Mouse (Mus musculus): ENCODE measurements around the gene Exoc3l. TPM values are rescaled to one million over a fixed set of nuclear protein-coding genes. Genes with fewer than 3 reads are reported as not detected.

The Exoc3l gene
- polyA plus RNA-seq, 1 experiment from 2014 or later, result 14.9 TPM

DNA sequence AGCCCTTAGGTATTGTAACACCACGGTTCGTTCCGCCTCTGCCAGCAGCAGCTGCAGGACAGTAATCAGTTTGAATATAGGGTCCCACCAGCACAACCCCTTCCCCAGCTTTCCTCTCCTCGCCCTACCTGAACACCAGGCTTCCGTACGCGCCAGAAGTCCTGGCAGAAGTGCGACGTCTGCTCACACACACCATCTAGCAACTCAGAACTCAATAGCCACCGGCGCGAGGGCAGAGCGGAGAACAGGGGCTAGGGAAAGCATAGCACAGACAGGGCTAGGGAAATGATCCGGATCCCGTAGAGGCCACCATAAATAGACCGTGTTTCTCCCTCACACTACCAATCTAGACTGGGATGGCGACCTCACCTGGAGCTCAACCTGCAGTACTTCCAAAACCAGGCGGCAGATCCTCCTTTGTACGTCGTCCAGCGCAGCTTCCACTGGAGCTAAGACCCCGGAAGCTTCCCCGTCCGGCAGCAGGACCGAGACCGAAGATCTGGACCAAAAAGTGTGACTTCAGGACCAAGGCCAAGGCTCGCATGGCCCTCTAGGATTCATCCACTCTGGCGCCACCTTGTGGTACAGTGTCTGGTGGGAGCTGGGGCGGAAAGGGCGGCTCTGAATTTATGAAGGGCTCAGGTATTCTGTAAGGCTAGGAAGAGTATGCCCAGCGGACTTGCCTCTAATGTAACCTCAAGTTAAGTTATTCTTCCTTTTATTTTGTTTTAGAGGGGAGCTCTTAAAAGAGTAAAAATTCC lies 5.2 kb downstream of the Exoc3l start:
- H3K9ac ChIP-seq (ENCODE audit: low read length), result no peak overlapping the region
- peaks cover 6% of the 10 kb centered on the region; the same call in 1 of the 2 replicates for H3K27me3 ChIP-seq (ENCODE audit: control insufficient read depth, insufficient read depth, low read length)
- WGBS, result 10% methylated on average over 31 of the region's 31 CpGs
- no peaks in the 10 kb centered on the region for H3K36me3 ChIP-seq (ENCODE audit: control insufficient read depth, insufficient read depth)
- H3K9me3 ChIP-seq (replicated peaks; ENCODE audit: control insufficient read depth, low read length), result no peaks in the 10 kb centered on the region
- no peak for ATAC-seq (replicated peaks; ENCODE audit: extremely low read depth, insufficient read depth, low FRiP score)
- peak overlapping the region; percentile 89 for H3K4me2 ChIP-seq (ENCODE audit: low read depth, low read length)
- H3K4me1 ChIP-seq (ENCODE audit: control insufficient read depth, insufficient read depth, low read length), result peaks cover 14% of the 10 kb centered on the region
- no peak overlapping the region for H3K27ac ChIP-seq (ENCODE audit: low read length)
- H3K4me3 ChIP-seq (ENCODE audit: low read length), result peak overlapping the region; percentile 22

- H3K27ac ChIP-seq (ENCODE audit: low read length), result peak within 1 kb of the TSS; percentile 80
- peak; percentile 5; the same call in 1 of the 2 replicates for ATAC-seq (replicated peaks; ENCODE audit: extremely low read depth, insufficient read depth, low FRiP score)
Observed at GRCm38 (mm10) chr8:105289805-105290460, 6.0 kb downstream of the Exoc3l start, which contains the start of gene 4931428F04Rik. Gene 4931428F04Rik (minus strand): TSS chr8:105289864.

GRCm38 (mm10) chr8:105288958-105289732 lies 6.8 kb downstream of the Exoc3l start:
- WGBS, result under 1% methylated on average over 53 of the region's 53 CpGs
- peak; percentile 88 for ATAC-seq (replicated peaks; ENCODE audit: extremely low read depth, insufficient read depth, low FRiP score)
- peak overlapping the region; percentile 89 for H3K4me2 ChIP-seq (ENCODE audit: low read depth, low read length)
- H3K9me3 ChIP-seq (replicated peaks; ENCODE audit: control insufficient read depth, low read length), result no peaks in the 10 kb centered on the region
- peak overlapping the region; percentile 76 for H3K9ac ChIP-seq (ENCODE audit: low read length)
- no peaks in the 10 kb centered on the region for H3K36me3 ChIP-seq (ENCODE audit: control insufficient read depth, insufficient read depth)
- peak overlapping the region; percentile 65 for H3K4me3 ChIP-seq (ENCODE audit: low read length)
- peaks cover 14% of the 10 kb centered on the region for H3K4me1 ChIP-seq (ENCODE audit: control insufficient read depth, insufficient read depth, low read length)
- H3K27me3 ChIP-seq (ENCODE audit: control insufficient read depth, insufficient read depth, low read length), result peaks cover 6% of the 10 kb centered on the region; the same call in 1 of the 2 replicates
- peak overlapping the region; percentile 80 for H3K27ac ChIP-seq (ENCODE audit: low read length)

More at GRCm38 (mm10) chr8:105289805-105290460, 6.0 kb downstream of the Exoc3l start, which contains the start of gene 4931428F04Rik:
- peak within 1 kb of the TSS; percentile 65 for H3K4me3 ChIP-seq (ENCODE audit: low read length)
- no peaks in the 10 kb centered on the region for H3K9me3 ChIP-seq (replicated peaks; ENCODE audit: control insufficient read depth, low read length)
- H3K36me3 ChIP-seq (ENCODE audit: control insufficient read depth, insufficient read depth), result no peaks in the 10 kb centered on the region
- H3K4me2 ChIP-seq (ENCODE audit: low read depth, low read length), result peak within 1 kb of the TSS; percentile 89
- peaks cover 14% of the 10 kb centered on the region for H3K4me1 ChIP-seq (ENCODE audit: control insufficient read depth, insufficient read depth, low read length)
- 3% methylated on average over 43 of the region's 43 CpGs for WGBS
- peaks cover 6% of the 10 kb centered on the region; the same call in 1 of the 2 replicates for H3K27me3 ChIP-seq (ENCODE audit: control insufficient read depth, insufficient read depth, low read length)
- H3K9ac ChIP-seq (ENCODE audit: low read length), result peak within 1 kb of the TSS; percentile 76

GRCm38 (mm10) chr8:105288231-105288630 lies 7.7 kb downstream of the Exoc3l start:
- Histone ChIP-seq H3K9ac (ENCODE audit: low read length) (no peak overlapping the region), H3K27ac (ENCODE audit: low read length) (no peak overlapping the region), H3K4me3 (ENCODE audit: low read length) (no peak overlapping the region), H3K4me1 (ENCODE audit: control insufficient read depth, insufficient read depth, low read length) (peaks cover 14% of the 10 kb centered on the region), H3K27me3 (ENCODE audit: control insufficient read depth, insufficient read depth, low read length) (peaks cover 6% of the 10 kb centered on the region; the same call in 1 of the 2 replicates), H3K36me3 (ENCODE audit: control insufficient read depth, insufficient read depth) (no peaks in the 10 kb centered on the region), H3K9me3 (replicated peaks; ENCODE audit: control insufficient read depth, low read length) (no peaks in the 10 kb centered on the region), H3K4me2 (ENCODE audit: low read depth, low read length) (no peak overlapping the region; the same call in 1 of the 2 replicates)
- no peak for ATAC-seq (replicated peaks; ENCODE audit: extremely low read depth, insufficient read depth, low FRiP score)
- 87% methylated on average over 5 of the region's 5 CpGs for WGBS

DNA sequence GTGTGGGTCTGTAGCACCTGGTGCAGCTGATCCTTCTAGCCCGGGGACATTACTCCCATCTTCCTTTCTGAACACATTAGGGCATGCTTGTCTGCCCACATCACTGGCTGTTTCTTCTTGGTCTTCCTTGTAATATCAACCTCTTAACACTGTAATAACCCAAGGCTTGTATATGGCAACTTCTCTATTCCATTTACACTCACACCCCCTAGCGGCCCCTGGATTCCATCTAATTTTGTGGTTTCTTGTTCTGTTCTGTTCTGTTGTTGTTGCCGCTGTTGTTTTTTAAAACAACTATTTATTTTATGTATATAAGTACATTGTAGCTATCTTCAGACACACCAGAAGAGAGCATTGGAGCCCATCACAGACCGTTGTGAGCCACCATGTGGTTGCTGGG lies 9.0 kb downstream of the Exoc3l start:
- Histone ChIP-seq H3K9me3 (replicated peaks; ENCODE audit: control insufficient read depth, low read length) (no peaks in the 10 kb centered on the region), H3K36me3 (ENCODE audit: control insufficient read depth, insufficient read depth) (no peaks in the 10 kb centered on the region), H3K27ac (ENCODE audit: low read length) (no peak overlapping the region), H3K9ac (ENCODE audit: low read length) (no peak overlapping the region), H3K4me2 (ENCODE audit: low read depth, low read length) (no peak overlapping the region), H3K4me1 (ENCODE audit: control insufficient read depth, insufficient read depth, low read length) (peaks cover 14% of the 10 kb centered on the region), H3K4me3 (ENCODE audit: low read length) (no peak overlapping the region), H3K27me3 (ENCODE audit: control insufficient read depth, insufficient read depth, low read length) (peaks cover 6% of the 10 kb centered on the region; the same call in 1 of the 2 replicates)
- ATAC-seq (replicated peaks; ENCODE audit: extremely low read depth, insufficient read depth, low FRiP score), result no peak
- 86% methylated on average over 4 of the region's 4 CpGs for whole genome bisulfite sequencing

DNA sequence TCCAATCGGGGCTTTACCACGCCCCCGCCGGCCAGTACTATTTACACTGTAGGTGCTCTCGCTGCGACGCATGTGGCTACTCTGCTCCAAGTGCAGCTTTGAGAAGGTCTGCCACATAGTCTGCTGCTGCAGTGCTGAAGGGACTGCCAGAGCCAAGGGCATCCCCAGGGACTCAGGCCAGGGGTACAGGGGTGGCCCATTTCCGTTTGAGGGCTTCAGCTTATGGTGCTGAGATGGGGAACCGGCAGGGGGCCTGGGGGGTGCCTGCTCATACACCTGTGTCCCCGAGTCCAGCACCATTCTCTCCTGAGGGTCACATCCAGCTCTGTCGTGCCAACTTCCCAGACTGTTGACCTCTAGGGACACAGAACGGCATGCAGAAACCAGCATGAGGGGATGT lies 10.4 kb downstream of the Exoc3l start:
- 43% methylated on average over 12 of the region's 12 CpGs for WGBS
- ATAC-seq (replicated peaks; ENCODE audit: extremely low read depth, insufficient read depth, low FRiP score), result no peak
- no peak overlapping the region for H3K4me2 ChIP-seq (ENCODE audit: low read depth, low read length)
- no peak overlapping the region for H3K27ac ChIP-seq (ENCODE audit: low read length)
- no peaks in the 10 kb centered on the region for H3K9me3 ChIP-seq (replicated peaks; ENCODE audit: control insufficient read depth, low read length)
- no peak overlapping the region for H3K4me3 ChIP-seq (ENCODE audit: low read length)
- peaks cover 4% of the 10 kb centered on the region; the same call in 1 of the 2 replicates for H3K27me3 ChIP-seq (ENCODE audit: control insufficient read depth, insufficient read depth, low read length)
- no peak overlapping the region for H3K9ac ChIP-seq (ENCODE audit: low read length)
- no peaks in the 10 kb centered on the region for H3K36me3 ChIP-seq (ENCODE audit: control insufficient read depth, insufficient read depth)
- H3K4me1 ChIP-seq (ENCODE audit: control insufficient read depth, insufficient read depth, low read length), result peaks cover 11% of the 10 kb centered on the region

DNA sequence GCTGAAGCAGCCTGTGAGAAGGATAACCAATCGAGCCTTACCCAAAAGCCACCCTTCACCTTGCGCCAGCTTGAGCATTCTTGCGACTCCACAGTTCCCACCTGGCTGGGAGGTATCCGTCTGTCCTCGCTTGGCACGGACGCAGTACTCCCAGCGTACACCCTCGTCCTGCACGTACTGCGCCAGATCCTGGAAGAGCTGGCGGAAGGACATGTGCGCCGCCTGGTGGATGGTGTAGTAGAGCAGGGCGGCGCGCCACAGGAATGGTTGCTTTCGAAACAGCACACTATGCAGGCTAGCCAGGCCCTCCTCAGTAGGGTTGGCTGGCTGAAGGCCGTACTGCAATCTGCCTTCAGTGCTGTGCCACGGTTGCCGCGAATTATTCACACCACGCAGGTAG lies 12.8 kb downstream of the Exoc3l start:
- Histone ChIP-seq H3K36me3 (ENCODE audit: control insufficient read depth, insufficient read depth) (no peaks in the 10 kb centered on the region), H3K4me3 (ENCODE audit: low read length) (no peak overlapping the region), H3K4me1 (ENCODE audit: control insufficient read depth, insufficient read depth, low read length) (no peaks in the 10 kb centered on the region), H3K9me3 (replicated peaks; ENCODE audit: control insufficient read depth, low read length) (no peaks in the 10 kb centered on the region), H3K4me2 (ENCODE audit: low read depth, low read length) (no peak overlapping the region), H3K9ac (ENCODE audit: low read length) (no peak overlapping the region), H3K27ac (ENCODE audit: low read length) (no peak overlapping the region), H3K27me3 (ENCODE audit: control insufficient read depth, insufficient read depth, low read length) (peaks cover 9% of the 10 kb centered on the region)
- peak; percentile 40 for ATAC-seq (replicated peaks; ENCODE audit: extremely low read depth, insufficient read depth, low FRiP score)
- 23% methylated on average over 23 of the region's 23 CpGs for WGBS

- Histone ChIP-seq H3K9me3 (replicated peaks; ENCODE audit: control insufficient read depth, low read length) (no peaks in the 10 kb centered on the region), H3K27ac (ENCODE audit: low read length) (no peak overlapping the region), H3K9ac (ENCODE audit: low read length) (no peak overlapping the region), H3K4me1 (ENCODE audit: control insufficient read depth, insufficient read depth, low read length) (no peaks in the 10 kb centered on the region), H3K27me3 (ENCODE audit: control insufficient read depth, insufficient read depth, low read length) (peaks cover 16% of the 10 kb centered on the region), H3K4me3 (ENCODE audit: low read length) (no peak overlapping the region), H3K4me2 (ENCODE audit: low read depth, low read length) (no peak overlapping the region), H3K36me3 (ENCODE audit: control insufficient read depth, insufficient read depth) (no peaks in the 10 kb centered on the region)
- 69% methylated on average over 4 of the region's 4 CpGs for WGBS
- no peak for ATAC-seq (replicated peaks; ENCODE audit: extremely low read depth, insufficient read depth, low FRiP score)
Observed at GRCm38 (mm10) chr8:105282239-105282638, 13.7 kb downstream of the Exoc3l start.
